Mouse (Mus musculus) cerebellum, postnatal 36 days (tissue): ENCODE results near the gene Git1.
A peak's percentile ranks its signal among the peaks of the same experiment; 100 is the strongest.

ENCODE experiments used
- DNase-seq, 2 experiments: peaks; one replicate each; pipeline ENCODE4 v3.0.0; 2021 to 2022; ENCODE audit warnings: mixed read lengths in 2 of 2

Git1 gene

GRCm38 (mm10) chr11:77493512-77494343 lies at the start of gene Git1:
TSS of gene Git1 (plus strand) at chr11:77493562.
- DNase-seq: peak; percentile 54 to 65

GRCm38 (mm10) chr11:77444939-77445338 lies 48.4 kb upstream of the Git1 start:
- DNase-seq: no peak

- peak; percentile 47 to 63 for DNase-seq
These were observed 46.7 kb upstream of the Git1 start for GRCm38 (mm10) chr11:77446628-77447041.

- DNase-seq: no peak
These were observed 44.1 kb upstream of the Git1 start for GRCm38 (mm10) chr11:77449224-77449623.

GRCm38 (mm10) chr11:77451670-77452069 lies 41.7 kb upstream of the Git1 start:
- DNase-seq: no peak

GRCm38 (mm10) chr11:77453388-77453787 lies 40.0 kb upstream of the Git1 start:
- DNase-seq: no peak

DNA sequence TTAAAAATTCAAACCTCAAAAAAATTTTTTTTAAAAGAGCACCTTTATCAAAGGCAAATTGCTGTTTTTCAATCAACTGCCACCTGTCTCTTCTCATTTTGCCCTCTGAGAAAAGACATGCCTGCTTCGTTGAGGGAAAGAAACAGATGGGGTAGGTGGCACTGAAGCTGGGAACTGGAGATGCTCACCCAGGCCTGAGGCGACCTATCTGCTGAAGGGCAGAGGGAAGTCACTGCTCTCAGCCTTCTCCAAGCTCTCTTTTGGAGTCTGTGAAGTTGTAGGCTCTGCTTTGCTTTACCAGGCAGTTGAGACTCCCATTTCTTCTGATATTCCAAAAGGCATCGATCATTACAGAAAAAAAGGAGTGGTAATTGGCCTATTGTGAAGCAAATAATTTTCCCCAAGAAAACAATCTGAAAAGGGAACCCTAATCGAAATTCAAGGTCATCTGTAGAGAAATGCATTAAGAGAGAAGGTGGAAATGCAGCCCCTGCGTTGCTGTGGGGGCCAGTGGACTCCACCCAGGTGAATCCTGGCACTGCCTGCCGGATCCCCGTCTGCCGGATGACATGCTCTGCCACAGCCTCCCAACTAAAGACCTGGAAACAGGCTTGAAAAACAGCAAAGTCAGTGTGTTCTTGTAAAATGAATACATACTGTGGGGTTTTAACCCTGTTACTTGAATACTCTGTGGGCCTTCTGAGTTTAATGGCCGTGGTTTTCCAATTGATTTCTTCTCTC lies 37.4 kb upstream of the Git1 start:
- no peak for DNase-seq

DNA sequence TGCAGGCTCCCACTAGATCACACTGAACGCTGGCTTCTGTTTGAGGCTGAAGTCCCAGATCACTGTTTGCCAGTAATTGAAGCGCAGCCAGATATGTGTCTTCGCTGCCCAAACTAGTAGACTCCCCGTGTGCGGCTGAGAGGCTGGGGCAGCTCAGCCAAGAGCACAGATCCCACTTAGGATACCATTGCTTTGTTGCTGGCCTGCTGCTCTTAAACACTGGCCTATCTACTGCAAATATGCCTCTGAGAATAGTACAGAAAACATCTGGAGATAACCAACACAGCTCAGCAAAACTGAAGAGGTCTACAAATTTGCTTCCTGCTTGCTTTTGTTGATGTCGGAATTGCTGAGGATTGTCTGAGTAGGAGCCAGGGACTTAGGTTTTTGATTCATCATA lies 36.5 kb upstream of the Git1 start:
- DNase-seq: peak; percentile 44 to 51

DNA sequence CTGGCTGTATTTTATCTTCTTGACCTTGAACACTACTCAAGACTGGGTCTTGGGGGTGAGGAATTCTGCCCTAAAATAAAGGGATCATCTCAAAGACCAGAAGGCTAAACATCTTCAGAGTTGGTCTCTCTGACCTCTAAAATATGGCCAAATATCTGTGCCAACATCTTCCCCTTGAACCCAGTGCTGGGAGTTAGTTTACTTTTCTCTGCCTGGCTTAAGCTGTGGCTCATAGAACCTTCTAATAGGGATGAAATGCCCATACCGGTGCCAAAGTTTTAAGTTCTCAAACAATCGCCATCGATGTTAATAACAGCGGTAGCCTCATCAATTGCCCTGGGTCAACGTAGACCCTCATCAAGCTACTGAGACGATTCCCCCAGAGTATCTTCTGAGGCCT lies 31.5 kb upstream of the Git1 start:
- no peak for DNase-seq

- peak; percentile 45 to 54 for DNase-seq
These were observed 30.9 kb upstream of the Git1 start, which contains the start of gene Coro6 for GRCm38 (mm10) chr11:77462283-77463100. TSS of gene Coro6 (plus strand) at chr11:77462411.

DNA sequence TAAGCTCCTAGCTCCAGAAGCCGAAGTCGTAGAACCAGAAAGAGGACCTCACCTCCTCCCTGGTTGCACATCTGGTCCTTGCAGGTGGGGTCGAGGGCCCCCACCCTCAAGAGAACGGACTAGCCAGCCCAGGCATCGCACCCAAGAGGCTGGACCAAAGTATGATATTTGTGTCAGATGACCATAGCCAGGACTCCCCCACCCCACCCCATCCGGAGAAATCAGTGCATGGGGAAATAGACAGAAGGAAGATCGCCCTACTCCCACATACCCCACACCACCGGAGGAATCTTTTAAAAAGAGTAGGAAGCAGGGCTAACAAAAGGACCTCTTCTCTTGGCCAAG lies 30.3 kb upstream of the Git1 start:
- DNase-seq: no peak

DNA sequence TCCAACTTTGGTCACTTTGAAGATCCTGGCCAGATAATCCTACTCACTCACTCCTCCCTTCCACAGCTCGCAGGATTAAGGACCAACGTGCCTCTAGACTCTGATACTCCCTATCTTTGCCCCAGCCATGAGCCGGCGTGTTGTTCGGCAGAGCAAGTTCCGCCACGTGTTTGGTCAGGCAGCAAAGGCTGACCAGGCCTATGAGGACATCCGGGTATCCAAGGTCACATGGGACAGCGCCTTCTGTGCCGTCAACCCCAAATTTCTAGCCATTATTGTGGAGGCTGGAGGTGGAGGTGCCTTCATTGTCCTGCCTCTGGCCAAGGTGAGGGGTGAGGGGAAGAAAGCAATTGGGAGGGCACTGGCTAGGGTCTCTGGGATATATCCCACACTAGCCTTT lies 29.6 kb upstream of the Git1 start:
- no peak for DNase-seq

GRCm38 (mm10) chr11:77464684-77465083 lies 28.7 kb upstream of the Git1 start:
- DNase-seq: no peak

DNA sequence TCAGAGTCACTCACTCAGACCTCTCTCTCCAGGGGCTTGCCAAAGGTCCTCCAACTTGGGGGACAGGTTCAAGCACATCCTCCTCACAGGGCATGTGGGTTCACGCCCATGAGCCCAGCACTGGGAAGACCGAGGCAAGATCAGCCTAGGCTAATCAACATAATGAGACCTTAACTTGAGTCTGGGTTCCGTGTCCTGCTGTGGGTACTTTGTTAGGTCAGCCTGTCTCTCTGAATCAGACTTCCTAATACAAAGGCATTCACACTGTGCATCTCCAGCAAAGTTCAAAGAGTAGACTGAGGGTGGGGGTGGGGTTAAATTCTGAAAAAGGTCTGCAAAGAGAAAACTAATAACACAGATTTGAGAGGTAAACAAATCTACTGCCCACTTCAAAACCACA lies 28.3 kb upstream of the Git1 start:
- no peak for DNase-seq

- DNase-seq: no peak
These were observed 26.8 kb upstream of the Git1 start for GRCm38 (mm10) chr11:77466544-77466943.

DNA sequence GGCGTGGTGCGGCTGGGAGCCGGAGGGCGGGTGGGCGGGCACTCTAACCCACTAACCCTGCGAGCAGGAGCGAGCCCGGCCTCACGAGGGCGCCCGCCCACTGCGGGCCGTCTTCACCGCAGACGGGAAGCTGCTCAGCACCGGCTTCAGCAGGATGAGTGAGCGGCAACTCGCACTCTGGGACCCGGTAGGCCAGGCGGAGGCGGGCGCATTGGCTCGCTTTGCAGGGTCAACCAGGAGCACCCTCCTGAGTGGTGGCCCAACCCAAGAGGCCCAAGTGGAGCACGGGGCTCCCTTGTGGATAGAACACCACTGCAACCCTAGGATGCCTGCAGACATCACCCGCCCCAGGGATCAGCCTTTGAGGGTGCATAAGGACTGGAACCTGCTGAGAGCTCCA lies 26.2 kb upstream of the Git1 start:
- DNase-seq: peak; percentile 54 to 70

- DNase-seq: peak; percentile 79 to 85
These were observed 25.6 kb upstream of the Git1 start for GRCm38 (mm10) chr11:77467784-77468183.

DNA sequence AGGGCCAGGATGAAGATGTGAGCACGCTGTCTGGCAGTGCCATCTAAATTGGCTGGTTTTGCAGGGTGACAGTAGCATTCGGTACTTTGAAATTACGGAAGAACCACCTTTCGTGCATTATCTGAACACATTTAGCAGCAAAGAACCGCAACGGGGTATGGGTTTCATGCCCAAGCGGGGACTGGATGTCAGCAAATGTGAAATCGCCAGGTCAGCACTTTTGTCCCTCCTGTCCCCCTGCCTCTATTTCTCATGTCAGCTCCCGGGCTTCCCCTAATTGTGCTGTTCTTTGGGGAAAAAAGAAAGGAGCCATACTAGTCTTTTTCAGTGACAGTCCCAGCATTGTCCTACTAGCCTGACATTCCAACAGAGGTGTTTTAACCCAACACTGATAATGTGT lies 25.0 kb upstream of the Git1 start:
- no peak for DNase-seq

- no peak for DNase-seq
These were observed 22.0 kb upstream of the Git1 start for GRCm38 (mm10) chr11:77471407-77471806.

DNA sequence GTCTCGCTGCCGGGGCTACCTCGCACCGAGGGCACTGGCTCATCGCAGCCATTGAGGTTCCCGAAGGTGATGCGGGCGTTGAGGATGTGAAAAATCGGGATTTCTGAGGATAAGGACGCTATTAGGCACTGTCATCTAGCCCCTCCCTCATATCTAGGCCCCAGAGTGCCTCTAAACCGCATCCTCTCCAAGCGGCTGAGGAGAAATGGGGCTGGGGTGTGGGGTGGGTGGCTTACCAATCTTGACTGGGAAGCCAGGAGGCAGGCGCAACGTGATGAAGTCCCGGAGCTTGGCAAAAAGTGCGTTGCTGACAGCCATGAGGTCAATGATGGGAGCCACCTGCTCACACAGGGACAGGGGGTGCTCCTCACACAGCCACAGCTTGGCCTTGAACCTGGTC lies 20.6 kb upstream of the Git1 start:
- DNase-seq: no peak

- DNase-seq: no peak
These were observed 17.1 kb upstream of the Git1 start for GRCm38 (mm10) chr11:77476216-77476615.

DNA sequence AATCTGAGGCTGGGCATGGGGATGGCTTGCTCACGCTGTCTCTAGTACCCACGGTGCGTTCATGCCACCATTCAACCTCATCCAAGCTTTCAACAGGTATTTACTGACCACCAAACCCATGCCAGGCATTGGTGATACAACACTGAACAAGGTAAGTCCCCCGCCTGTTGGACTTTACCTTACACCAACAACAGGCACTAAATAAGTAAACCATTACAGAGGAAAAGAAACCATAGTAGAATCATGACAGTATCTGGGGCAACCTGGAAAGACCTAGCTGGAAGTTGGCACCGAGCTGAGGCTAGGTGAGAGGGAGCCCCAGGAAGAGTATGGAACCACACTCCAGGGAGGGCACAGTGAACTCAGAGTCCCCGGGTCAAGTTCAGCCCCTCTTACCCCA lies 16.5 kb upstream of the Git1 start:
- DNase-seq: no peak

DNA sequence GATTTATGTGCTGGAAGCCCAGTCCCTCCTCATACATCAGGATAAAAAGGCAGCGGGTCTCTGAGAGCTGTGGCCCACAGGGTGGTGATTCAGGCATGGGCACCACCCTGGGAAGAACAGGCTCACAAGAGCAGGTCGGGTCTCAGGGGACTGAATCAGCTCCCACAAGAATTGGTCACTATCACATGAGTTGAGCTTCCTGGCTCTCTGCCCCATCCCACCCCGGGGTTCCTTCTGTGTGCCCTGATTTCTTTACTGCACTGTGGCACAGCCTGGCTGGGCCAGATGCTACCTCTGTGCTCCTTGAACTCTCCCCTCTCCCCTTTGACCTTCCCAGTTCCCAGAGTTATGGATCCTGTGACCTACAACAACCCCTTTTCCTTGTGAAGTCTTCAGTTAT lies 10.3 kb upstream of the Git1 start:
- DNase-seq: no peak
